Mouse (Mus musculus) hindbrain, embryonic 10.5 days (tissue): ENCODE measurements at regions not wholly inside any gene's neighbourhood (a gene's known extent, or its start where the extent isn't known, plus 50 kb on each side); places are given as distances from the start of the nearest gene placed in this dataset.

Experiments
- DNase-seq: peaks from one replicate; pipeline ENCODE4 v3.0.0-alpha.2; 2017; ENCODE audit warnings: low spot score
- H3K27ac ChIP-seq: fragments of 300-500 bp; sonication (generic); 2 replicates; pipeline ENCODE4 v1.5.1; 2016; ENCODE audit warnings: mild to moderate bottlenecking, moderate library complexity
- H3K27me3 ChIP-seq: fragments of 300-500 bp; sonication (generic); 2 replicates; pipeline ENCODE4 v1.6.1; 2016; ENCODE audit warnings: mild to moderate bottlenecking; ENCODE audit not compliant: poor library complexity, insufficient read depth, severe bottlenecking
- H3K36me3 ChIP-seq: fragments of 300-500 bp; sonication (generic); 2 replicates; pipeline ENCODE4 v1.6.1; 2016; ENCODE audit warnings: mild to moderate bottlenecking, moderate library complexity
- H3K4me1 ChIP-seq: fragments of 300-500 bp; sonication (generic); replicated peaks from 2 replicates; pipeline ENCODE4 v1.6.1; 2016; ENCODE audit warnings: mild to moderate bottlenecking
- H3K4me3 ChIP-seq: fragments of 300-500 bp; sonication (generic); 2 replicates; pipeline ENCODE4 v1.5.1; 2016; ENCODE audit warnings: mild to moderate bottlenecking, moderate library complexity
- H3K9me3 ChIP-seq: fragments of 300-500 bp; sonication (generic); 2 replicates; pipeline ENCODE4 v1.6.1; 2016; ENCODE audit warnings: mild to moderate bottlenecking, moderate library complexity
- WGBS: fragments of 180-500 bp; shearing (Covaris S2); methylation state at CpG from one replicate; pipeline ENCODE4 v1.1.7; 2016; 5-methylcytosine and 5-hydroxymethylcytosine counted together

GRCm38 (mm10) chr14:68022925-68023324 lies 1271.2 kb downstream of the Synb start:
- no peaks in the 10 kb centered on the region for H3K9me3 ChIP-seq
- no peaks in the 10 kb centered on the region for H3K36me3 ChIP-seq
- DNase-seq: no peak
- WGBS: 92% methylated on average over 10 of the region's 10 CpGs
- H3K27me3 ChIP-seq: no peaks in the 10 kb centered on the region
- H3K4me1 ChIP-seq: peaks cover 19% of the 10 kb centered on the region
- no peak overlapping the region for H3K4me3 ChIP-seq
- no peak overlapping the region for H3K27ac ChIP-seq

- Histone ChIP-seq H3K4me1 (peaks cover 19% of the 10 kb centered on the region), H3K27ac (peak overlapping the region; percentile 54), H3K36me3 (no peaks in the 10 kb centered on the region), H3K4me3 (no peak overlapping the region), H3K9me3 (no peaks in the 10 kb centered on the region), H3K27me3 (no peaks in the 10 kb centered on the region)
- 79% methylated on average over 7 of the region's 7 CpGs for WGBS
- no peak for DNase-seq
Measured at GRCm38 (mm10) chr14:68021240-68021639, 1272.9 kb downstream of the Synb start.

- Histone ChIP-seq H3K36me3 (no peaks in the 10 kb centered on the region), H3K9me3 (no peaks in the 10 kb centered on the region), H3K27me3 (no peaks in the 10 kb centered on the region), H3K4me3 (no peak overlapping the region), H3K4me1 (peaks cover 19% of the 10 kb centered on the region), H3K27ac (peak overlapping the region; percentile 54)
- no peak for DNase-seq
- WGBS: 44% methylated on average over 6 of the region's 6 CpGs
Measured at GRCm38 (mm10) chr14:68020769-68021168, 1273.3 kb downstream of the Synb start.

GRCm38 (mm10) chr14:68018686-68019085 lies 1275.4 kb downstream of the Synb start:
- no peaks in the 10 kb centered on the region for H3K9me3 ChIP-seq
- no peak overlapping the region for H3K4me3 ChIP-seq
- H3K36me3 ChIP-seq: no peaks in the 10 kb centered on the region
- peaks cover 19% of the 10 kb centered on the region for H3K4me1 ChIP-seq
- peak; percentile 28 for DNase-seq
- no peaks in the 10 kb centered on the region for H3K27me3 ChIP-seq
- peak overlapping the region; percentile 25 for H3K27ac ChIP-seq

GRCm38 (mm10) chr14:67996790-67997417 lies 1297.2 kb downstream of the Synb start:
- no peak for DNase-seq
- no peaks in the 10 kb centered on the region for H3K36me3 ChIP-seq
- WGBS: 94% methylated on average over 7 of the region's 7 CpGs
- H3K4me1 ChIP-seq: no peaks in the 10 kb centered on the region; the same call in 1 of the 2 replicates
- 0 out of 2 replicates have a peak, but pooled peaks cover 4% of the 10 kb centered on the region for H3K27me3 ChIP-seq
- H3K9me3 ChIP-seq: peaks cover under 1% of the 10 kb centered on the region; the same call in 1 of the 2 replicates
- no peak overlapping the region for H3K27ac ChIP-seq
- H3K4me3 ChIP-seq: no peak overlapping the region

- Histone ChIP-seq H3K36me3 (no peaks in the 10 kb centered on the region), H3K4me1 (no peaks in the 10 kb centered on the region; the same call in 1 of the 2 replicates), H3K9me3 (no peaks in the 10 kb centered on the region), H3K27me3 (0 out of 2 replicates have a peak, but pooled peaks cover 4% of the 10 kb centered on the region), H3K27ac (no peak overlapping the region), H3K4me3 (0 out of 2 replicates have a peak overlapping the region, but pooled peaks have one; percentile 1)
- 60% methylated on average over 13 of the region's 13 CpGs for whole genome bisulfite sequencing
- no peak for DNase-seq
Measured at GRCm38 (mm10) chr14:67993611-67994051, 1300.5 kb downstream of the Synb start.

- Histone ChIP-seq H3K4me3 (0 out of 2 replicates have a peak overlapping the region, but pooled peaks have one; percentile 1), H3K9me3 (no peaks in the 10 kb centered on the region), H3K27ac (no peak overlapping the region), H3K4me1 (no peaks in the 10 kb centered on the region; the same call in 1 of the 2 replicates), H3K27me3 (0 out of 2 replicates have a peak, but pooled peaks cover 4% of the 10 kb centered on the region), H3K36me3 (no peaks in the 10 kb centered on the region)
- peak; percentile 72 for DNase-seq
- WGBS: 17% methylated on average over 8 of the region's 8 CpGs
Measured at GRCm38 (mm10) chr14:67993142-67993541, 1301.0 kb downstream of the Synb start.

GRCm38 (mm10) chr14:67992088-67992487 lies 1302.0 kb downstream of the Synb start:
- DNase-seq: no peak
- Histone ChIP-seq H3K9me3 (no peaks in the 10 kb centered on the region), H3K27me3 (0 out of 2 replicates have a peak, but pooled peaks cover 4% of the 10 kb centered on the region), H3K4me3 (no peak overlapping the region), H3K36me3 (no peaks in the 10 kb centered on the region), H3K4me1 (no peaks in the 10 kb centered on the region; the same call in 1 of the 2 replicates), H3K27ac (no peak overlapping the region)
- WGBS: 71% methylated on average over 6 of the region's 6 CpGs

GRCm38 (mm10) chr14:67990271-67990670 lies 1303.8 kb downstream of the Synb start:
- Histone ChIP-seq H3K4me1 (no peaks in the 10 kb centered on the region; the same call in 1 of the 2 replicates), H3K27me3 (0 out of 2 replicates have a peak, but pooled peaks cover 4% of the 10 kb centered on the region), H3K4me3 (no peak overlapping the region), H3K27ac (no peak overlapping the region), H3K9me3 (no peaks in the 10 kb centered on the region), H3K36me3 (no peaks in the 10 kb centered on the region)
- WGBS: 82% methylated on average over 3 of the region's 3 CpGs
- DNase-seq: no peak
